Mouse (Mus musculus): Measurements from ENCODE around the gene Aptx. TPM values are rescaled to one million over a fixed set of nuclear protein-coding genes. Genes with fewer than 3 reads are reported as not detected.

The Aptx gene
- 20.4 and 23.8 TPM in 2 replicates for polyA plus RNA-seq (2015; fragmentation: Nextera tagmentation; extraction: Ambion mirVana)

GRCm38 (mm10) chr4:40702797-40703709 lies at the start of gene Aptx:
TSS of gene Aptx (minus strand) at chr4:40703194.

GRCm38 (mm10) chr4:40722011-40722666 lies 19.1 kb upstream of the Aptx start, which contains the start of gene Dnaja1:
TSS of gene Dnaja1 (plus strand) at chr4:40722150.

MicroRNAs within 50 kb of the gene (microRNA counts, 519-probe panel; counts per million panel counts)
- microRNA mmu-miR-207, result 296 counts per million, percentile 58 among the panel's probes with 10 or more counts

Small RNA genes within 50 kb of the gene (microRNA-seq; reads per million reads assigned to microRNA genes)
- gene Mir207, result 0 reads per million in 2 experiments

Other genes starting within 250 kb of the Aptx start
- 0.15 and 0.18 TPM in 2 replicates for gene Tmem215, start 231.0 kb downstream of the Aptx start, polyA plus RNA-seq (2015; fragmentation: Nextera tagmentation; extraction: Ambion mirVana)
- gene Dnaja1, start 19.0 kb upstream of the Aptx start, polyA plus RNA-seq (2015; fragmentation: Nextera tagmentation; extraction: Ambion mirVana), result 154 and 181 TPM in 2 replicates
- 71.2 and 73.2 TPM in 2 replicates for gene Smu1, start 54.7 kb upstream of the Aptx start, polyA plus RNA-seq (2015; fragmentation: Nextera tagmentation; extraction: Ambion mirVana)
- gene B4galt1, start 150.8 kb upstream of the Aptx start, polyA plus RNA-seq (2015; fragmentation: Nextera tagmentation; extraction: Ambion mirVana), result 47.1 and 49.8 TPM in 2 replicates
- gene Spink4, start 216.9 kb upstream of the Aptx start, polyA plus RNA-seq (2015; fragmentation: Nextera tagmentation; extraction: Ambion mirVana), result not detected in 2 replicates
- gene Bag1, start 245.1 kb upstream of the Aptx start, polyA plus RNA-seq (2015; fragmentation: Nextera tagmentation; extraction: Ambion mirVana), result 224 and 294 TPM in 2 replicates
- 64.2 and 76.5 TPM in 2 replicates for gene Chmp5, start 245.2 kb upstream of the Aptx start, polyA plus RNA-seq (2015; fragmentation: Nextera tagmentation; extraction: Ambion mirVana)

Data from skeletal muscle tissue, postnatal 0 days (tissue).